ENCODE assay signal across 25 mouse cellular contexts in the genomic region with DNA sequence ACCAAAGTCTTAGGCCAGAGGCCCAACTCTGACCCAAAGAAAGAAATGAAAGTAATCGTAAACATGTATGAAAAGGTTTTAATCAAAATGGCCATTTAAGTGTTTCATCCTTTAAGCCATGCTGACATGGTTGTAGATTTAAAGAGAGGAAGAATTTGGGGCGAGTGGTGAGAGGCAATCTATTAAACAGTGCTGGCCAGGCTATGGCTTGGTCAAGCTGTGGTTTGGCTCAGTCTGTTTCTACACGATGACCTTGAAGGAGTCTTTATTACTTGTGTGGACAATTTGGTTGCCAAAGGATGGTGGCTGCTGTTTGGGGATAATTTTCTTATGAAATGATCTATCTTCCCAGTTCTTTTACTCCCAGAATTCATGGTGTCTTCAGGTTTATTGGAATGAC. TPM values are rescaled to one million over a fixed set of nuclear protein-coding genes. Genes with fewer than 3 reads are reported as not detected.
"Had no signal": no experiment of that assay in that cellular context is flagged by ENCODE, and none has a peak within 500 bp of the region (broad histone marks: within the 10 kb centered on the region; RNA-seq: fewer than 3 reads in every experiment).

No protein-coding gene starts in this region.

- ATAC-seq: inflammation-experienced regulatory T-cells, adult 6 months; intestine, embryonic 15.5 days; intestine, postnatal 0 days; liver, embryonic 12.5 days had no signal

- H3K9me3 ChIP-seq: heart, embryonic 10.5 days; heart, embryonic 12.5 days; hindbrain, embryonic 13.5 days; hindbrain, embryonic 15.5 days; intestine, embryonic 15.5 days; limb, embryonic 13.5 days; limb, embryonic 15.5 days; liver, embryonic 12.5 days had no signal

- H3K4me3 ChIP-seq: gastrocnemius, adult 2 months; heart, embryonic 10.5 days; heart, embryonic 12.5 days; hindbrain, embryonic 13.5 days; hindbrain, embryonic 15.5 days; intestine, embryonic 15.5 days; layer of hippocampus, adult 2 months; left cerebral cortex, adult 2 months; liver, embryonic 12.5 days had no signal

- H3K27me3 ChIP-seq: heart, embryonic 12.5 days; hindbrain, embryonic 13.5 days; hindbrain, embryonic 15.5 days; intestine, embryonic 15.5 days; limb, embryonic 13.5 days; limb, embryonic 15.5 days had no signal

- H3K4me2 ChIP-seq: hindbrain, embryonic 13.5 days; liver, embryonic 12.5 days had no signal

- DNase-seq: gastrocnemius, adult 2 months; gastrocnemius, postnatal 10 days; gastrocnemius, postnatal 25 days; heart, adult 18-20 months; heart, postnatal 10 days; kidney, adult 18-20 months; kidney, adult 8-10 months; kidney, postnatal 10 days; kidney, postnatal 25 days; kidney, postnatal 4 days had no signal

- H3K36me3 ChIP-seq: heart, embryonic 12.5 days; hindbrain, embryonic 13.5 days; hindbrain, embryonic 15.5 days; intestine, embryonic 15.5 days; limb, embryonic 15.5 days had no signal

- H3K27ac ChIP-seq: hindbrain, embryonic 13.5 days; hindbrain, embryonic 15.5 days; intestine, embryonic 15.5 days; layer of hippocampus, adult 2 months; left cerebral cortex, adult 2 months; liver, embryonic 12.5 days; liver, embryonic 14.5 days had no signal

- H3K9ac ChIP-seq: heart, embryonic 12.5 days; hindbrain, embryonic 15.5 days; intestine, embryonic 15.5 days; limb, embryonic 15.5 days; liver, embryonic 12.5 days; liver, embryonic 14.5 days had no signal

RNA-seq across cellular contexts. Expression of a gene that starts 12.3 kb away (rescaled TPM):
- total RNA-seq: granulocyte monocyte progenitor cell, adult 5-6 weeks; hematopoietic stem cell, adult 5-6 weeks had no signal
